Mouse (Mus musculus): Measurements from ENCODE around the gene Slc12a7. TPM values are rescaled to one million over a fixed set of nuclear protein-coding genes. Genes with fewer than 3 reads are reported as not detected.

Slc12a7 gene
- polyA plus RNA-seq, 1 experiment from 2014 or later, result 20.1 TPM

GRCm38 (mm10) chr13:73743662-73744061, 10.8 kb downstream of the Slc12a7 start:
- Histone ChIP-seq H3K27ac (no peak overlapping the region), H3K4me2 (no peak overlapping the region), H3K4me1 (no peaks in the 10 kb centered on the region), H3K9me3 (replicated peaks) (no peaks in the 10 kb centered on the region), H3K36me3 (ENCODE audit: poor library complexity, severe bottlenecking) (no peaks in the 10 kb centered on the region), H3K9ac (no peak overlapping the region), H3K4me3 (no peak overlapping the region), H3K27me3 (no peaks in the 10 kb centered on the region)
- 71% methylated on average over 3 of the region's 3 CpGs for WGBS
- no peak for ATAC-seq

- Histone ChIP-seq H3K9ac (no peak overlapping the region), H3K4me1 (0 out of 2 replicates have a peak, but pooled peaks cover 6% of the 10 kb centered on the region), H3K9me3 (replicated peaks) (no peaks in the 10 kb centered on the region), H3K36me3 (ENCODE audit: poor library complexity, severe bottlenecking) (no peaks in the 10 kb centered on the region), H3K4me3 (no peak overlapping the region), H3K27me3 (no peaks in the 10 kb centered on the region), H3K4me2 (no peak overlapping the region), H3K27ac (no peak overlapping the region)
- 31% methylated on average over 15 of the region's 15 CpGs for WGBS
- no peak for ATAC-seq
Observed at GRCm38 (mm10) chr13:73748663-73749440, 16.0 kb downstream of the Slc12a7 start.

DNA sequence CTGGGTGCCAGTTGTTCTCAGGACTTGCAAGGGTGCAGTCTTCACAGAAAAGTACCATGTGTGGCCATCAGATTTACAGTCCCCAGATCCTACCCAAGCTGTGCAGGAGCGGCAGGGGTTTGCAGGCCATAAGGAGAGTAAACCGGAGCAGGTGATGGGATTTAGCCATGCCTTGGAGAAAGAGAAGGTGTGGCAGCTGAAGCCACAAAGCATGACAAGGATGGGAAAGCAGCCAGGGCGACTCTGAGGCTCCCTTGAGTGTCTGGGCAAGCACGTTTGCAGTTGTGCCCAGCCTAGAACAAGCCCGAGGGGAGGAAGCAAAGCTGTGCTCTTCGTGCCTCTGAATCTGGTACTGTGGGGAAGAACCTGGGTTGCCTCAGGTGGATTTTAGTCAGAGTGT, 17.5 kb downstream of the Slc12a7 start:
- H3K36me3 ChIP-seq (ENCODE audit: poor library complexity, severe bottlenecking), result no peaks in the 10 kb centered on the region
- no peaks in the 10 kb centered on the region for H3K27me3 ChIP-seq
- ATAC-seq, result no peak
- no peak overlapping the region for H3K4me3 ChIP-seq
- 63% methylated on average over 6 of the region's 6 CpGs for WGBS
- H3K4me1 ChIP-seq, result 0 out of 2 replicates have a peak, but pooled peaks cover 6% of the 10 kb centered on the region
- H3K9ac ChIP-seq, result no peak overlapping the region
- H3K27ac ChIP-seq, result no peak overlapping the region
- H3K4me2 ChIP-seq, result no peak overlapping the region
- no peaks in the 10 kb centered on the region for H3K9me3 ChIP-seq (replicated peaks)

GRCm38 (mm10) chr13:73751284-73751683, 18.4 kb downstream of the Slc12a7 start:
- H3K4me1 ChIP-seq, result 0 out of 2 replicates have a peak, but pooled peaks cover 6% of the 10 kb centered on the region
- H3K4me2 ChIP-seq, result no peak overlapping the region
- 86% methylated on average over 3 of the region's 3 CpGs for WGBS
- ATAC-seq, result no peak
- no peak overlapping the region for H3K4me3 ChIP-seq
- H3K9ac ChIP-seq, result no peak overlapping the region
- H3K9me3 ChIP-seq (replicated peaks), result no peaks in the 10 kb centered on the region
- H3K27me3 ChIP-seq, result no peaks in the 10 kb centered on the region
- no peak overlapping the region for H3K27ac ChIP-seq
- H3K36me3 ChIP-seq (ENCODE audit: poor library complexity, severe bottlenecking), result no peaks in the 10 kb centered on the region

- no peaks in the 10 kb centered on the region for H3K4me1 ChIP-seq
- no peaks in the 10 kb centered on the region for H3K36me3 ChIP-seq (ENCODE audit: poor library complexity, severe bottlenecking)
- no peak for ATAC-seq
- H3K9me3 ChIP-seq (replicated peaks), result no peaks in the 10 kb centered on the region
- 82% methylated on average over 3 of the region's 3 CpGs for WGBS
- H3K4me3 ChIP-seq, result no peak overlapping the region
- no peak overlapping the region for H3K4me2 ChIP-seq
- no peak overlapping the region for H3K27ac ChIP-seq
- no peak overlapping the region for H3K9ac ChIP-seq
- H3K27me3 ChIP-seq, result no peaks in the 10 kb centered on the region
Observed at GRCm38 (mm10) chr13:73755809-73756208, 22.9 kb downstream of the Slc12a7 start.

DNA sequence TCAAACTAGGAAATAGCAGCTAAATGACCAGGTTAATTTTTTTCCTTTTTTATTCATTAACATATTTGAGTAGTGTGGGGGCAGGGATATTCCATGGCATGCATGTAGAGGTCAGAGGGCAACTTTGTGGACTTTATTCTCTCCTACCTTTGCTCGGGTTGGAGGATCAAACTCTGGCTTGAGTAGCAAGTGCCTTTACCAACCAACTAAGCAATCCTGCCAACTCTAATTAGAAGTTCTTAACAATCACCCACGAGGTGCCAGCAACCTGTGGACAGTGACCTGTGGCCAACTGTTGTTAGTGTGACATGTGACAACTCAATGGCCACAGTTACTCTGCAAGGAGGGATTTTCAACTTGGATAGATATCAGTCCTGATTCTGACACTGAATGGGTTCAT, 24.0 kb downstream of the Slc12a7 start:
- ATAC-seq, result no peak
- H3K4me1 ChIP-seq, result no peaks in the 10 kb centered on the region
- H3K27ac ChIP-seq, result no peak overlapping the region
- no peak overlapping the region for H3K4me2 ChIP-seq
- H3K9ac ChIP-seq, result no peak overlapping the region
- H3K9me3 ChIP-seq (replicated peaks), result no peaks in the 10 kb centered on the region
- WGBS, result 64% methylated on average over 2 of the region's 2 CpGs
- no peaks in the 10 kb centered on the region for H3K36me3 ChIP-seq (ENCODE audit: poor library complexity, severe bottlenecking)
- no peaks in the 10 kb centered on the region for H3K27me3 ChIP-seq
- H3K4me3 ChIP-seq, result no peak overlapping the region

DNA sequence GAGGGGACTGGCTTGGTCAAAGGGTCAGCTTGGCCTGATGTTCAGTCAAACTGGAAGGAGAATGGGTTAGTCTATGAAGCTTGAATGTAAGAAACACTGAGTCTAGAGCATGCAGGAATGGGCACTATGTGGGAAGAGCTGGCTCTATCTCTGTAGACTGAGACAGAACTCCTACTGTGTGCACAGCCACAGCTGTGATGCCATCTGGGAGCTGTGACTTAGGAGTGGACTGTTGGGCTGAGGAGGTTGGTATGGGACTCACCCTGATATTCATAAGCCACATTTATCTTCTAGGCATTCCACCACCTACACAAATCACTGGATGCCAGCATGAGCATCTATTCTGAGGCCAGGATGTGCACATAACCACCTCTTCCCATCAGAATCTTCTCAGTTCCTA, 24.5 kb downstream of the Slc12a7 start:
- H3K27me3 ChIP-seq, result no peaks in the 10 kb centered on the region
- no peak overlapping the region for H3K4me2 ChIP-seq
- no peak for ATAC-seq
- H3K9ac ChIP-seq, result no peak overlapping the region
- no peaks in the 10 kb centered on the region for H3K4me1 ChIP-seq
- H3K36me3 ChIP-seq (ENCODE audit: poor library complexity, severe bottlenecking), result no peaks in the 10 kb centered on the region
- no peak overlapping the region for H3K27ac ChIP-seq
- H3K9me3 ChIP-seq (replicated peaks), result no peaks in the 10 kb centered on the region
- H3K4me3 ChIP-seq, result no peak overlapping the region

- Histone ChIP-seq H3K27me3 (no peaks in the 10 kb centered on the region), H3K4me1 (peaks cover 8% of the 10 kb centered on the region), H3K4me3 (no peak overlapping the region), H3K9me3 (replicated peaks) (no peaks in the 10 kb centered on the region), H3K4me2 (no peak overlapping the region), H3K36me3 (ENCODE audit: poor library complexity, severe bottlenecking) (no peaks in the 10 kb centered on the region), H3K27ac (no peak overlapping the region), H3K9ac (no peak overlapping the region)
- WGBS, result 83% methylated on average over 3 of the region's 3 CpGs
- ATAC-seq, result no peak
Observed at GRCm38 (mm10) chr13:73759596-73759995, 26.7 kb downstream of the Slc12a7 start.

- no peaks in the 10 kb centered on the region for H3K27me3 ChIP-seq
- WGBS, result 90% methylated on average over 3 of the region's 3 CpGs
Observed at GRCm38 (mm10) chr13:73760126-73760525, 27.2 kb downstream of the Slc12a7 start.

DNA sequence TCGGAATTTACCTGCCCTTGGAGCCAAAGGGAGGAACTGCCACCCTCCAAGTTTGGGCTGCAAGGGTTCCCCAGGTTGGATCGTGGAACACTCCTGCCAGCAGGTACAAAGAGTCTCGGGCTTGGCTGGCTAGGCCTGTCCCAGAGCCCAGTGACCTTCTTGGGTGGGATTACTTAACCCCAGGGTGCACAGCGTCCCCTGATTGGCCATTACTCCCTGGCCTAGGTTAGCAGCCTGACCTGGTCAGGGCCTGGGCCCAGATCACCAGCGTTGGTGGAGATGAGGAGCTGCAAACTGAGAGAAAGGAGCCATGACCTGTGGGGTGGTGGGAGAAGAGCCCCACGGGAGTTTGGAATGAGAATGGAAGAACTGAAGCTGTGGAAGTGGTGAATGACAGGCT, 30.0 kb downstream of the Slc12a7 start:
- peak overlapping the region; percentile 72 for H3K4me3 ChIP-seq
- H3K36me3 ChIP-seq (ENCODE audit: poor library complexity, severe bottlenecking), result no peaks in the 10 kb centered on the region
- peak; percentile 3; the same call in 1 of the 2 replicates for ATAC-seq
- H3K27ac ChIP-seq, result no peak overlapping the region
- H3K27me3 ChIP-seq, result no peaks in the 10 kb centered on the region
- peaks cover 37% of the 10 kb centered on the region for H3K4me1 ChIP-seq
- 30% methylated on average over 6 of the region's 6 CpGs for WGBS
- no peaks in the 10 kb centered on the region for H3K9me3 ChIP-seq (replicated peaks)
- H3K9ac ChIP-seq, result no peak overlapping the region; the same call in 1 of the 2 replicates
- H3K4me2 ChIP-seq, result peak overlapping the region; percentile 88

More at GRCm38 (mm10) chr13:73760126-73760525, 27.2 kb downstream of the Slc12a7 start:
- Histone ChIP-seq H3K4me2 (no peak overlapping the region), H3K27ac (no peak overlapping the region), H3K36me3 (ENCODE audit: poor library complexity, severe bottlenecking) (no peaks in the 10 kb centered on the region), H3K9me3 (replicated peaks) (no peaks in the 10 kb centered on the region), H3K4me1 (peaks cover 14% of the 10 kb centered on the region), H3K4me3 (no peak overlapping the region), H3K9ac (no peak overlapping the region)
- no peak for ATAC-seq

DNA sequence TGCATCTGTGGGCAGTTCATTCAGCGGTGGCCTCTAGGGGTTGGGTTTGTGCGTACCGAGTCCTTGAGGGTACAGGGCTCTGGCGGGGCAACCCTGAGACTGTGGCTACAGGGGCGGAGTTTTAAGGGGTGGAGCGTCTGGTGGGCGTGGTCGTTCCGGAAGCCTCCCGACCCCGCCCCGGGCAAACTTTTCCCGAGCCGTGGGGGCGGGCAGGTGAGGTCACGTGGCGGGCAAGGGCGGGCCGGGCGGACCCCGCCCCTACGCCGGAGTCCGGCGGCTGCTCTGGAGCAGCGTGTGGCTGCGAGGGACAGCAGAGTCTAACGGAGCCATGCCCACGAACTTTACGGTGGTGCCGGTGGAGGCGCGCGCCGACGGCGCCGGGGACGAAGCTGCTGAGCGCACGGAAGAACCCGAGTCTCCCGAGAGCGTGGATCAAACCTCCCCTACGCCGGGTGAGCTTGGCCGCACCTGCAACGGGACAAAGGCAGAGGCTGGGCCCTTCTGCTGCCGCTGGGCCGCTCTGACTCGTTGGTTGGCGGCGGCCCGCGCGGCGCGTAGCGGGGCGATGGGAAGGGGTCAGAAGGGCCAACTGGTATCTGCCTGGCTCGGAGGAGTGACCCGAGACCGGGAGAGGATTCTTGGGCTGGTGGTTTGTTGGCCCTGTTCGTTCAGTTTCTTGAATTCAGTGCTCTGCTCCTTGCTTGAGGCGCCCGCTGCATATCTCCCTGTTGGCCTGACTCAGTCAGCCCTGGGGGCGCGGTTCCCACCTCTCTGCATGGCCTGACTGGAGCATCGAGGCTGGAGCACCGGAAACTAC, 30.8 kb downstream of the Slc12a7 start:
- H3K4me1 ChIP-seq, result peaks cover 43% of the 10 kb centered on the region
- WGBS, result under 1% methylated on average over 69 of the region's 70 CpGs
- peak overlapping the region; percentile 88 for H3K4me2 ChIP-seq
- H3K9me3 ChIP-seq (replicated peaks), result no peaks in the 10 kb centered on the region
- H3K36me3 ChIP-seq (ENCODE audit: poor library complexity, severe bottlenecking), result no peaks in the 10 kb centered on the region; the same call in 1 of the 2 replicates
- ATAC-seq, result peak; percentile 90
- no peak overlapping the region for H3K27ac ChIP-seq
- peak overlapping the region; percentile 72 for H3K4me3 ChIP-seq
- peak overlapping the region; percentile 87 for H3K9ac ChIP-seq
- no peaks in the 10 kb centered on the region for H3K27me3 ChIP-seq

DNA sequence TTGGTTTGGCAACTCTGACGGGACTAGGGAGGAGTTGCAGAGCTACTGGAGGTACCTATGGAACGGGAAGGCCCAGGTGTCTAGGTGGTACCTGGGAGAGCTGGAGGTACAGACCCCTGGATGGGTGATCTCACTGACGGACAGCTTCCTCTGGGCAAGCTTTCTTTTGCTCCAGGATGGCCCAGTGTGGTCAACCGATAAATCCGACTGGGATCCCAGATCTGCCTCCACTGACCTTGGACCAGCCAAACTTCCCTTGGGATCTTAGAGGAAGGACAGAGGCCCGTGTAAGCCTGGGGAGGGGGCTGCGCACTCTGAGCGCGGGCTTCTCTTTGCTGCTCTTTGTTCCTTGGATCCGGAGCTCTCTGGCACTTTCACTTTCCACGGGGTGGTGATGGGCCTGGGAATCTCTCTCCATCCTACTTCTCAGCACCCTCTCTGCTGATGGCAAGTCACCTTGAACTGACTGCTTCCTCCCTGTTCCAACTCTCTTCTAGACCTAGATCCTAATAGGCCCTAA, 31.4 kb downstream of the Slc12a7 start:
- peak; percentile 38; the same call in 1 of the 2 replicates for ATAC-seq
- Histone ChIP-seq H3K36me3 (ENCODE audit: poor library complexity, severe bottlenecking) (peaks cover 6% of the 10 kb centered on the region), H3K9me3 (replicated peaks) (no peaks in the 10 kb centered on the region), H3K4me3 (peak overlapping the region; percentile 72), H3K4me2 (peak overlapping the region; percentile 88), H3K4me1 (peaks cover 48% of the 10 kb centered on the region), H3K27me3 (no peaks in the 10 kb centered on the region), H3K27ac (no peak overlapping the region), H3K9ac (peak overlapping the region; percentile 87)
- under 1% methylated on average over 11 of the region's 11 CpGs for WGBS

Data from forebrain, embryonic 13.5 days (tissue).